Mouse (Mus musculus): ENCODE results near the gene Prrc2a.

- TF ChIP-seq CTCF (IDR thresholded peaks at IDR 0.05; ENCODE audit: borderline replicate concordance, insufficient read depth, low read depth, low read length) (no peak), POLR2A (IDR thresholded peaks at IDR 0.05; ENCODE audit: borderline replicate concordance, insufficient read depth, low read length) (no peak)
Observed at GRCm38 (mm10) chr17:35133517-35133916, 31.2 kb downstream of the Prrc2a start.
